In the genomic region with DNA sequence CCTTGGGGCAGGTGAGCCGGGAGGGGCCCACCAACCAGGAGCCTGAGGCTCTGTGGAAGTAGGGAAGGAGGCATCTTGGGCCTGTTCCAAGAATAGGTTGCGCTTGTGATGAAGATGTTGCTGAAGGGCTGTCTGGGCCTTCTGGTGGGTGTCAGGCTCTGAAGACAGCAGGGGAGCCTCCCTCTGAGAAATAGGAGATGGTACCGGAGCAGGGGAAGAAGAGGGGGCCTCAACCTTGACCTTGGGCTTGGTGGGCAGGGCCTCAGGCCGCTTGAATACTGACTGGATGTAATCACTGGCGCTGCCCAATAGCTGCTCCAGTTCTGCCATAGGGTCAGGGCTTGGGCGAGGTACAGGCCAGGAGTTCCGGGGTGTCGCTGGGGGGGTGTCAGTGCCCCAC, we compare ENCODE assay signal across 22 mouse cellular contexts. TPM values are rescaled to one million over a fixed set of nuclear protein-coding genes. Genes with fewer than 3 reads are reported as not detected.
DNase-seq lines count a peak whose midpoint lies in the region; ATAC-seq lines count a peak whose summit lies in the region.
"Had no signal": no experiment of that assay in that cellular context is flagged by ENCODE, and none has a peak within 500 bp of the region (broad histone marks: within the 10 kb centered on the region; RNA-seq: fewer than 3 reads in every experiment).

No protein-coding gene starts in this region.

- 95% methylated on average over 8 of the region's 8 CpGs for WGBS in hindbrain, embryonic 10.5 days
- WGBS in hindbrain, embryonic 12.5 days, result 94% methylated on average over 7 of the region's 8 CpGs
- WGBS in hindbrain, embryonic 14.5 days, result 92% methylated on average over 8 of the region's 8 CpGs
- 94% methylated on average over 8 of the region's 8 CpGs for WGBS in hindbrain, embryonic 13.5 days
- 89% methylated on average over 8 of the region's 8 CpGs for WGBS in kidney, embryonic 14.5 days

- intact Hi-C loops in heart, postnatal 10 days (cut with DNase I), result no loop called here

- no peaks in the 10 kb centered on the region for H3K4me1 ChIP-seq in hindbrain, embryonic 10.5 days (replicated peaks)
- peaks cover 4% of the 10 kb centered on the region; the same call in 1 of the 2 replicates for H3K4me1 ChIP-seq in hindbrain, embryonic 12.5 days
- no peaks in the 10 kb centered on the region for H3K4me1 ChIP-seq in hindbrain, embryonic 14.5 days (replicated peaks; ENCODE audit: control insufficient read depth, insufficient read depth, low read length)
- peaks cover 25% of the 10 kb centered on the region for H3K4me1 ChIP-seq in hindbrain, embryonic 13.5 days (replicated peaks)
- H3K4me1 ChIP-seq in kidney, embryonic 14.5 days (ENCODE audit: control insufficient read depth, insufficient read depth, low read length), result no peaks in the 10 kb centered on the region

- no peaks in the 10 kb centered on the region for H3K27me3 ChIP-seq in hindbrain, embryonic 10.5 days (ENCODE audit: insufficient read depth, poor library complexity, severe bottlenecking)
- H3K27me3 ChIP-seq in hindbrain, embryonic 12.5 days, result no peaks in the 10 kb centered on the region
- no peaks in the 10 kb centered on the region for H3K27me3 ChIP-seq in hindbrain, embryonic 14.5 days (ENCODE audit: control insufficient read depth, insufficient read depth, low read length)
- H3K27me3 ChIP-seq in hindbrain, embryonic 13.5 days, result no peaks in the 10 kb centered on the region
- no peaks in the 10 kb centered on the region for H3K27me3 ChIP-seq in kidney, embryonic 14.5 days (ENCODE audit: control insufficient read depth, insufficient read depth, low read length)
- H3K27me3 ChIP-seq: CH12.LX, Patski had no signal

- no peak overlapping the region for H3K4me2 ChIP-seq in hindbrain, embryonic 12.5 days (replicated peaks)
- no peak overlapping the region for H3K4me2 ChIP-seq in hindbrain, embryonic 14.5 days (replicated peaks)
- H3K4me2 ChIP-seq in hindbrain, embryonic 13.5 days, result no peak overlapping the region
- H3K4me2 ChIP-seq in kidney, embryonic 14.5 days (replicated peaks; ENCODE audit: low read depth, low read length), result no peak overlapping the region

- no peak; the same call in 1 of the 2 replicates for ATAC-seq in hindbrain, embryonic 12.5 days (ENCODE audit: low FRiP score)
- 0 out of 2 replicates have a peak, but pooled peaks have one; percentile 15 for ATAC-seq in hindbrain, embryonic 14.5 days (ENCODE audit: low FRiP score)
- no peak for ATAC-seq in hindbrain, embryonic 13.5 days (ENCODE audit: low FRiP score)
- ATAC-seq in kidney, embryonic 14.5 days (ENCODE audit: low FRiP score, low TSS enrichment), result 0 out of 2 replicates have a peak, but pooled peaks have one; percentile 43
- ATAC-seq: activated CD4-positive, CD25-positive, alpha-beta regulatory T cell, adult 4 months; CD4-positive, CD25-positive, alpha-beta regulatory T cell, adult 4 months; Patski had no signal

- no peaks in the 10 kb centered on the region for H3K9me3 ChIP-seq in hindbrain, embryonic 10.5 days
- no peaks in the 10 kb centered on the region for H3K9me3 ChIP-seq in hindbrain, embryonic 12.5 days (replicated peaks)
- no peaks in the 10 kb centered on the region for H3K9me3 ChIP-seq in hindbrain, embryonic 14.5 days (ENCODE audit: control insufficient read depth, low read length)
- no peaks in the 10 kb centered on the region for H3K9me3 ChIP-seq in hindbrain, embryonic 13.5 days
- H3K9me3 ChIP-seq in kidney, embryonic 14.5 days (ENCODE audit: control insufficient read depth, low read length), result no peaks in the 10 kb centered on the region
- H3K9me3 ChIP-seq: G1E had no signal

- DNase-seq in heart, adult 11 months, result peak; percentile 90
- no peak for DNase-seq in heart, postnatal 10 days
- DNase-seq in hindbrain, embryonic 10.5 days (ENCODE audit: low spot score), result no peak
- no peak for DNase-seq in hindbrain, embryonic 14.5 days (ENCODE audit: low spot score)
- no peak for DNase-seq in kidney, adult 18-20 months
- DNase-seq: adrenal gland, adult 2 months; adrenal gland, adult 8-10 months; adrenal gland, postnatal 10 days; adrenal gland, postnatal 14 days; adrenal gland, postnatal 25 days; adrenal gland, postnatal 36 days; B cell, adult 2 months; cerebellum, adult 11 months; cerebellum, adult 11-12 months had no signal

- peaks cover 91% of the 10 kb centered on the region for H3K36me3 ChIP-seq in hindbrain, embryonic 10.5 days
- H3K36me3 ChIP-seq in hindbrain, embryonic 12.5 days, result peaks cover 62% of the 10 kb centered on the region
- H3K36me3 ChIP-seq in hindbrain, embryonic 14.5 days (replicated peaks; ENCODE audit: control insufficient read depth, insufficient read depth), result peaks cover 53% of the 10 kb centered on the region
- H3K36me3 ChIP-seq in hindbrain, embryonic 13.5 days, result peaks cover 65% of the 10 kb centered on the region
- H3K36me3 ChIP-seq in kidney, embryonic 14.5 days (ENCODE audit: control insufficient read depth, insufficient read depth, low read length), result peaks cover 68% of the 10 kb centered on the region

- H3K27ac ChIP-seq in hindbrain, embryonic 10.5 days, result 0 out of 2 replicates have a peak overlapping the region, but pooled peaks have one; percentile 35
- no peak overlapping the region for H3K27ac ChIP-seq in hindbrain, embryonic 12.5 days
- no peak overlapping the region for H3K27ac ChIP-seq in hindbrain, embryonic 14.5 days
- H3K27ac ChIP-seq in hindbrain, embryonic 13.5 days, result no peak overlapping the region
- no peak overlapping the region for H3K27ac ChIP-seq in kidney, embryonic 14.5 days (ENCODE audit: low read depth, low read length)

- no peak overlapping the region for H3K9ac ChIP-seq in hindbrain, embryonic 12.5 days
- no peak overlapping the region for H3K9ac ChIP-seq in hindbrain, embryonic 14.5 days
- H3K9ac ChIP-seq in hindbrain, embryonic 13.5 days, result no peak overlapping the region
- H3K9ac ChIP-seq in kidney, embryonic 14.5 days (ENCODE audit: low read depth, low read length), result no peak overlapping the region

- H3K4me3 ChIP-seq in hindbrain, embryonic 10.5 days, result no peak overlapping the region
- no peak overlapping the region for H3K4me3 ChIP-seq in hindbrain, embryonic 12.5 days
- no peak overlapping the region for H3K4me3 ChIP-seq in hindbrain, embryonic 14.5 days (replicated peaks; ENCODE audit: low read length)
- no peak overlapping the region for H3K4me3 ChIP-seq in hindbrain, embryonic 13.5 days
- H3K4me3 ChIP-seq in kidney, embryonic 14.5 days (ENCODE audit: low read length), result no peak overlapping the region

RNA-seq across cellular contexts. Expression of a gene that starts 54.5 kb away (rescaled TPM):
- total RNA-seq in heart, postnatal 10 days (2021), result 100 to 1,000 TPM; 235 to 249 TPM
- polyA plus RNA-seq in hindbrain, embryonic 10.5 days (2016; fragmentation: Nextera tagmentation; extraction: Ambion mirVana), result 138 and 158 TPM in 2 replicates
- polyA plus RNA-seq in hindbrain, embryonic 12.5 days (2016; fragmentation: Nextera tagmentation; extraction: Ambion mirVana), result 88.5 and 92.1 TPM in 2 replicates
- 60.3 and 61.5 TPM in 2 replicates for polyA plus RNA-seq in hindbrain, embryonic 14.5 days (2014; fragmentation: Nextera tagmentation; extraction: Ambion mirVana)
- polyA plus RNA-seq in hindbrain, embryonic 13.5 days (2015; fragmentation: Nextera tagmentation; extraction: Ambion mirVana), result 62.2 and 68.7 TPM in 2 replicates
- polyA plus RNA-seq in kidney, embryonic 14.5 days (2014; fragmentation: Nextera tagmentation; extraction: Ambion mirVana), result 142 and 182 TPM in 2 replicates

RNA-seq across cellular contexts. Expression of a gene that starts 55.4 kb away (rescaled TPM):
- 10 to 100 TPM; 49.0 to 54.3 TPM for total RNA-seq in heart, postnatal 10 days (2021)
- polyA plus RNA-seq in hindbrain, embryonic 10.5 days (2016; fragmentation: Nextera tagmentation; extraction: Ambion mirVana), result 51.1 and 56.5 TPM in 2 replicates
- 63.3 and 63.9 TPM in 2 replicates for polyA plus RNA-seq in hindbrain, embryonic 12.5 days (2016; fragmentation: Nextera tagmentation; extraction: Ambion mirVana)
- 43.6 and 52.2 TPM in 2 replicates for polyA plus RNA-seq in hindbrain, embryonic 14.5 days (2014; fragmentation: Nextera tagmentation; extraction: Ambion mirVana)
- 69.8 and 75.4 TPM in 2 replicates for polyA plus RNA-seq in hindbrain, embryonic 13.5 days (2015; fragmentation: Nextera tagmentation; extraction: Ambion mirVana)
- 48.6 and 54.9 TPM in 2 replicates for polyA plus RNA-seq in kidney, embryonic 14.5 days (2014; fragmentation: Nextera tagmentation; extraction: Ambion mirVana)

Comparison
In these comparisons a context has a peak if more than half of its experiments do, and no peak if none do; other contexts are left out.
1. ATAC-seq: peak in hindbrain, embryonic 14.5 days (single experiment) and kidney, embryonic 14.5 days (single experiment); none in hindbrain, embryonic 12.5 days (single experiment) and hindbrain, embryonic 13.5 days (single experiment).